Mouse (Mus musculus) limb, embryonic 11.5 days (tissue): ENCODE measurements around the gene Slc25a33. TPM values are rescaled to one million over a fixed set of nuclear protein-coding genes. Genes with fewer than 3 reads are reported as not detected.
"Not testable (repeated sequence)": the region's sequence is repeated elsewhere in the genome, so short reads cannot be mapped to it uniquely, and the experiment has no call there.

Experiments used
- ATAC-seq: fragments of 200-750 bp; cut with Nextera tagmentation; 2 replicates; pipeline ENCODE4 v1.8.0; 2017; ENCODE audit warnings: low read depth; ENCODE audit not compliant: insufficient number of reproducible peaks, low FRiP score, low TSS enrichment
- DNase-seq: peaks from one replicate; pipeline ENCODE4 v3.0.0-alpha.2; 2015; ENCODE audit warnings: low spot score
- H3K27ac ChIP-seq: fragments of 300-500 bp; sonication (generic); replicated peaks from 2 replicates; pipeline ENCODE4 v1.5.1; 2014; ENCODE audit warnings: low read depth, mild to moderate bottlenecking, low read length
- H3K27me3 ChIP-seq: fragments of 300-500 bp; sonication (generic); 2 replicates; pipeline ENCODE4 v1.6.1; 2014; ENCODE audit warnings: mild to moderate bottlenecking, low read length, mixed read lengths; ENCODE audit not compliant: control insufficient read depth, insufficient read depth
- H3K36me3 ChIP-seq: fragments of 300-500 bp; sonication (generic); 2 replicates; pipeline ENCODE4 v1.6.1; 2014; ENCODE audit warnings: mild to moderate bottlenecking, low read length, moderate library complexity, mixed read lengths; ENCODE audit not compliant: control insufficient read depth, insufficient read depth
- H3K4me1 ChIP-seq: fragments of 300-500 bp; sonication (generic); 2 replicates; pipeline ENCODE4 v1.6.1; 2014; ENCODE audit warnings: low read length, mixed read lengths; ENCODE audit not compliant: control insufficient read depth, insufficient read depth
- H3K4me2 ChIP-seq: fragments of 300-500 bp; sonication (generic); 2 replicates; pipeline ENCODE4 v1.6.1; 2014; ENCODE audit warnings: low read depth, mild to moderate bottlenecking, moderate library complexity; ENCODE audit not compliant: severe bottlenecking
- H3K4me3 ChIP-seq: fragments of 300-500 bp; sonication (generic); 2 replicates; pipeline ENCODE4 v1.5.1; 2014; ENCODE audit warnings: low read depth, low read length
- H3K9ac ChIP-seq: fragments of 300-500 bp; sonication (generic); 2 replicates; pipeline ENCODE4 v1.6.1; 2014; ENCODE audit warnings: mild to moderate bottlenecking, low read length
- H3K9me3 ChIP-seq: fragments of 300-500 bp; sonication (generic); 2 replicates; pipeline ENCODE4 v1.6.1; 2016; ENCODE audit warnings: low read length; ENCODE audit not compliant: control insufficient read depth
- WGBS: fragments of 180-500 bp; shearing (Covaris S2); extraction: QIAGEN DNeasy Blood & Tissue Kit; methylation state at CpG from one replicate; pipeline ENCODE4 v1.1.7; 2014; 5-methylcytosine and 5-hydroxymethylcytosine counted together
- polyA plus RNA-seq: library from polyadenylated mRNA; unstranded; fragments of >200 nt; fragmentation: Nextera tagmentation; extraction: Ambion mirVana; gene quantifications from 2 replicates; pipeline ENCODE4 v1.2.1, GENCODE M21; 2014

Gene Slc25a33
- polyA plus RNA-seq, 1 experiment from 2014 or later, result 28.9 TPM

GRCm38 (mm10) chr4:149759517-149759916, 14.6 kb downstream of the Slc25a33 start:
- Histone ChIP-seq H3K27me3 (no peaks in the 10 kb centered on the region), H3K27ac (no peak overlapping the region), H3K4me3 (no peak overlapping the region), H3K4me2 (no peak overlapping the region), H3K9ac (no peak overlapping the region), H3K9me3 (no peaks in the 10 kb centered on the region), H3K36me3 (no peaks in the 10 kb centered on the region), H3K4me1 (no peaks in the 10 kb centered on the region)
- 63% methylated on average over 5 of the region's 5 CpGs for WGBS
- no peak for ATAC-seq
- no peak for DNase-seq

GRCm38 (mm10) chr4:149758423-149758822, 15.7 kb downstream of the Slc25a33 start:
- H3K4me3 ChIP-seq, result no peak overlapping the region
- H3K9me3 ChIP-seq, result no peaks in the 10 kb centered on the region
- H3K4me2 ChIP-seq, result no peak overlapping the region
- 92% methylated on average over 6 of the region's 6 CpGs for WGBS
- H3K36me3 ChIP-seq, result no peaks in the 10 kb centered on the region
- ATAC-seq (no peak), DNase-seq (no peak)
- H3K9ac ChIP-seq, result no peak overlapping the region
- H3K27ac ChIP-seq, result no peak overlapping the region
- no peaks in the 10 kb centered on the region for H3K27me3 ChIP-seq
- H3K4me1 ChIP-seq, result no peaks in the 10 kb centered on the region

GRCm38 (mm10) chr4:149756546-149756945, 17.5 kb downstream of the Slc25a33 start:
- WGBS, result 92% methylated on average over 7 of the region's 7 CpGs
- ATAC-seq, DNase-seq, H3K9me3 ChIP-seq, H3K27me3 ChIP-seq, H3K4me3 ChIP-seq, H3K36me3 ChIP-seq, H3K27ac ChIP-seq, H3K9ac ChIP-seq, H3K4me1 ChIP-seq, H3K4me2 ChIP-seq: not testable (repeated sequence)

- no peak overlapping the region for H3K27ac ChIP-seq
- H3K9ac ChIP-seq, result no peak overlapping the region
- H3K4me1 ChIP-seq, result no peaks in the 10 kb centered on the region
- no peaks in the 10 kb centered on the region for H3K9me3 ChIP-seq
- WGBS, result 58% methylated on average over 3 of the region's 3 CpGs
- ATAC-seq (no peak), DNase-seq (no peak)
- H3K36me3 ChIP-seq, result no peaks in the 10 kb centered on the region; the same call in 1 of the 2 replicates
- H3K4me3 ChIP-seq, result no peak overlapping the region
- H3K4me2 ChIP-seq, result no peak overlapping the region
- H3K27me3 ChIP-seq, result no peaks in the 10 kb centered on the region
These were observed 21.2 kb downstream of the Slc25a33 start for GRCm38 (mm10) chr4:149752836-149753235.

- DNase-seq, result peak; percentile 77
- Histone ChIP-seq H3K4me2 (no peak overlapping the region), H3K27ac (no peak overlapping the region), H3K4me1 (no peaks in the 10 kb centered on the region), H3K4me3 (no peak overlapping the region), H3K9ac (no peak overlapping the region), H3K27me3 (no peaks in the 10 kb centered on the region), H3K9me3 (no peaks in the 10 kb centered on the region), H3K36me3 (no peaks in the 10 kb centered on the region; the same call in 1 of the 2 replicates)
- WGBS, result 38% methylated on average over 17 of the region's 17 CpGs
- no peak for ATAC-seq
These were observed 21.8 kb downstream of the Slc25a33 start for GRCm38 (mm10) chr4:149752124-149752799.

GRCm38 (mm10) chr4:149750671-149751070, 23.4 kb downstream of the Slc25a33 start:
- DNase-seq, result no peak
- H3K9ac ChIP-seq, result no peak overlapping the region
- WGBS, result 39% methylated on average over 5 of the region's 5 CpGs

GRCm38 (mm10) chr4:149749663-149750015, 24.4 kb downstream of the Slc25a33 start:
- H3K4me1 ChIP-seq, ATAC-seq, H3K27me3 ChIP-seq, H3K4me3 ChIP-seq, DNase-seq, H3K36me3 ChIP-seq, H3K9me3 ChIP-seq, H3K27ac ChIP-seq, H3K4me2 ChIP-seq, H3K9ac ChIP-seq: not testable (repeated sequence)
- WGBS, result 93% methylated on average over 3 of the region's 3 CpGs

More at GRCm38 (mm10) chr4:149750671-149751070, 23.4 kb downstream of the Slc25a33 start:
- no peaks in the 10 kb centered on the region for H3K9me3 ChIP-seq
- no peaks in the 10 kb centered on the region for H3K27me3 ChIP-seq
- H3K4me3 ChIP-seq, result no peak overlapping the region
- no peak overlapping the region for H3K27ac ChIP-seq
- ATAC-seq, result no peak
- no peaks in the 10 kb centered on the region; the same call in 1 of the 2 replicates for H3K36me3 ChIP-seq
- H3K4me2 ChIP-seq, result no peak overlapping the region
- no peaks in the 10 kb centered on the region for H3K4me1 ChIP-seq

GRCm38 (mm10) chr4:149749003-149749662, 24.9 kb downstream of the Slc25a33 start:
- no peaks in the 10 kb centered on the region for H3K27me3 ChIP-seq
- 90% methylated on average over 18 of the region's 18 CpGs for WGBS
- ATAC-seq (no peak), DNase-seq (no peak)
- no peaks in the 10 kb centered on the region for H3K9me3 ChIP-seq
- no peaks in the 10 kb centered on the region for H3K4me1 ChIP-seq
- H3K36me3 ChIP-seq, result no peaks in the 10 kb centered on the region; the same call in 1 of the 2 replicates
- no peak overlapping the region for H3K27ac ChIP-seq
- H3K9ac ChIP-seq, result no peak overlapping the region
- H3K4me2 ChIP-seq, result no peak overlapping the region
- H3K4me3 ChIP-seq, result no peak overlapping the region
